Mouse (Mus musculus) neural tube, embryonic 14.5 days (tissue): ENCODE measurements at regions not wholly inside any gene's neighbourhood (a gene's known extent, or its start where the extent isn't known, plus 50 kb on each side); places are given as distances from the start of the nearest gene placed in this dataset.

ENCODE experiments used
- ATAC-seq: fragments of 200-750 bp; cut with Nextera tagmentation; 2 replicates; pipeline ENCODE4 v1.8.0; 2017; ENCODE audit warnings: low read depth, mild to moderate bottlenecking, moderate TSS enrichment, moderate library complexity
- H3K27ac ChIP-seq: fragments of 300-500 bp; sonication (generic); 2 replicates; pipeline ENCODE4 v1.5.1; 2014; ENCODE audit warnings: low read depth, mild to moderate bottlenecking, control low read depth, low read length, moderate library complexity, mixed read lengths
- H3K27me3 ChIP-seq: fragments of 300-500 bp; sonication (generic); 2 replicates; pipeline ENCODE4 v1.6.1; 2014; ENCODE audit warnings: low read length; ENCODE audit not compliant: control insufficient read depth, insufficient read depth
- H3K36me3 ChIP-seq: fragments of 300-500 bp; sonication (generic); 2 replicates; pipeline ENCODE4 v1.6.1; 2014; ENCODE audit warnings: low read length, mixed read lengths; ENCODE audit not compliant: control insufficient read depth, insufficient read depth
- H3K4me1 ChIP-seq: fragments of 300-500 bp; sonication (generic); 2 replicates; pipeline ENCODE4 v1.6.1; 2014; ENCODE audit warnings: low read length; ENCODE audit not compliant: control insufficient read depth, insufficient read depth
- H3K4me2 ChIP-seq: fragments of 300-500 bp; sonication (generic); 2 replicates; pipeline ENCODE4 v1.6.1; 2014; ENCODE audit warnings: mild to moderate bottlenecking, low read depth, low read length, control low read depth
- H3K4me3 ChIP-seq: fragments of 300-500 bp; sonication (generic); 2 replicates; pipeline ENCODE4 v1.5.1; 2014; ENCODE audit warnings: low read depth, low read length, control low read depth, mixed read lengths
- H3K9ac ChIP-seq: fragments of 300-500 bp; sonication (generic); replicated peaks from 2 replicates; pipeline ENCODE4 v1.6.1; 2014; ENCODE audit warnings: low read depth, mild to moderate bottlenecking, control low read depth, low read length, mixed read lengths
- H3K9me3 ChIP-seq: fragments of 300-500 bp; sonication (generic); 2 replicates; pipeline ENCODE4 v1.6.1; 2016; ENCODE audit warnings: low read length; ENCODE audit not compliant: control insufficient read depth
- WGBS: fragments of 180-500 bp; shearing (Covaris S2); extraction: QIAGEN DNeasy Blood & Tissue Kit; methylation state at CpG from one replicate; pipeline ENCODE4 v1.1.7; 2014; 5-methylcytosine and 5-hydroxymethylcytosine counted together

- no peaks in the 10 kb centered on the region for H3K9me3 ChIP-seq
- no peaks in the 10 kb centered on the region for H3K4me1 ChIP-seq
- no peak overlapping the region for H3K4me3 ChIP-seq
- H3K27ac ChIP-seq, result no peak overlapping the region
- ATAC-seq, result no peak
- WGBS, result 97% methylated on average over 4 of the region's 4 CpGs
- no peak overlapping the region for H3K9ac ChIP-seq
- no peaks in the 10 kb centered on the region for H3K36me3 ChIP-seq
- H3K27me3 ChIP-seq, result no peaks in the 10 kb centered on the region
- no peak overlapping the region for H3K4me2 ChIP-seq
These were observed 447.1 kb downstream of the Meis1 start for GRCm38 (mm10) chr11:18571557-18572209.

DNA sequence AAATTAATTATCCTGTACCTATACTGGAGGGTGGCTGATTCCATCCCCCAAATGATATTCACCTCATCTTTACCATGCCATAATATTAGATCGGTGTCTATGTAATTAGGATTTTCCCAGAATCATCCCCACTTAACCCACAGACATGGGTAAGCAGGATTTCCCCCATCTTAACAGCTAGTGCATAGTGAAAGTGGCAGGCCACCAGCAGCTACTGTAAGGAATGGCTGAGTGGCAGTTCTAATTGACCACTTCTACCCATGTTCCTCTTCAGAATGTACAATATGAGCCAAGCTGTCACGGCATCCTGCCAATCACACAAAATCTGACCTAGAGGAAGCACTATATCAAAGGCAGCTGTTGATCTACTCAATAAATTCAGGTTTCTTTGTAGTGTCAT is 455.8 kb downstream of the Meis1 start:
- Histone ChIP-seq H3K9ac (no peak overlapping the region), H3K4me3 (no peak overlapping the region), H3K4me1 (no peaks in the 10 kb centered on the region), H3K9me3 (no peaks in the 10 kb centered on the region), H3K4me2 (no peak overlapping the region), H3K36me3 (no peaks in the 10 kb centered on the region), H3K27ac (no peak overlapping the region), H3K27me3 (no peaks in the 10 kb centered on the region)
- 97% methylated on average over 2 of the region's 2 CpGs for WGBS
- ATAC-seq, result no peak

DNA sequence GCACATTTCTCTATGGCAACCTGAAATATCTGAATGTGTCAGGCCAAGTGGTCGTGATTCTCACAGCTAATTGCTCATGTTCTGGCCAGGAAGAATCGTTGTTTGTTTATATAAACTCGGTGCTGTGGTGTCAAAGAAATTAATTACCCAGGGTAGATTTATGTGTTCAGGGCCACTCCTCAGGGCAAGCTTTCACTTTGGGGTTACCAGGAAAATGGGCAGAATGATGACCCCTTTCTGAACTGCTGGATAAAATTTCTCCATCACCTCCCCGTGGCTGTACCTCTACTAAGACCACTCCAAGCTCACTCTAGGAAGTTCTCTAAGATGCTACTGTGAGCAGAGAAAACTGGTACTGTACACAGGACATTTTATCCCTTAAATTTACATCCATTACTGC is 460.1 kb downstream of the Meis1 start:
- Histone ChIP-seq H3K9me3 (no peaks in the 10 kb centered on the region), H3K4me1 (no peaks in the 10 kb centered on the region), H3K9ac (no peak overlapping the region), H3K36me3 (no peaks in the 10 kb centered on the region), H3K27me3 (no peaks in the 10 kb centered on the region), H3K4me3 (no peak overlapping the region), H3K4me2 (no peak overlapping the region), H3K27ac (no peak overlapping the region)
- no peak for ATAC-seq
- 12% methylated on average over 4 of the region's 4 CpGs for WGBS

- no peak for ATAC-seq
- Histone ChIP-seq H3K9me3 (no peaks in the 10 kb centered on the region), H3K9ac (no peak overlapping the region), H3K27me3 (no peaks in the 10 kb centered on the region), H3K4me3 (no peak overlapping the region), H3K4me2 (no peak overlapping the region), H3K4me1 (no peaks in the 10 kb centered on the region), H3K36me3 (no peaks in the 10 kb centered on the region), H3K27ac (no peak overlapping the region)
- 80% methylated on average over 2 of the region's 2 CpGs for WGBS
These were observed 483.3 kb downstream of the Meis1 start for GRCm38 (mm10) chr11:18535592-18535857.

DNA sequence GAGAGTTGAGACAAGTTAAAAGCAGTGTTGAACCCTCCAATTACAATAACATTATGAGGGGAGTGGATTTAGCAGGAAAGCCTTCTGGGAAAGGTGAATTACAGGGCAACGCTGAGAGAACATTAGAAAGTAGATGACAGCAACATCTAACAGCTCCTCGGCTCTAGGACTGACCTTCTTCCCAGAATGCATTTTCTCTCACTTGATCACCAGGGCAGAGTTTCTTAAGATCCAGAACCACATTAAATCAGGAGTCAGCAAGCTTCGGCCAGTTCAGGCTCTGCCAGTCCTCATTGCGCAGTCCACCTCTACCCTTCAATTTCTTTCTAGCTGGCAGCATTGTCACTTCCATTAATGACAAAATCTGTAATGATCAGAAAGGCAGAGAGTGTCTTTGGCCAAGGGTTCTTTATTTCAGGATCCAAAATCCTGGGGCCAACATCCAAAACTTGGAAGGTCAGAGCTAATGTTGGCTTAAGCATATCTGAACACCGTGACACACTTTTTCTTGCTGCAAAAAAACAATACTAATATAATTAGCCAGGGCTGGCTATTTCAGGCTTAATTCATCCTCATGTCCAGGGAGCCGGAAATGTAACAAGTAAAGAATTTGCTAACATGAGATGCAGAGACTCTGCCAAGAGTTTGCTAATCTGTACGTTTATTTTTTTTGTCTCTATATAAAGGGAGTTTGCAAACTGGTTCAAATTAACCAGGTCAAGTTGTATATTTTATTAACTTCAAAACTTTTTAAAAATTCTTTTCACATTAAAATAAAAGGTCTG is 483.8 kb downstream of the Meis1 start:
- Histone ChIP-seq H3K9me3 (no peaks in the 10 kb centered on the region), H3K4me2 (no peak overlapping the region), H3K4me3 (no peak overlapping the region), H3K9ac (no peak overlapping the region), H3K36me3 (no peaks in the 10 kb centered on the region), H3K4me1 (no peaks in the 10 kb centered on the region), H3K27me3 (no peaks in the 10 kb centered on the region), H3K27ac (no peak overlapping the region)
- WGBS, result 77% methylated on average over 7 of the region's 7 CpGs
- ATAC-seq, result no peak

GRCm38 (mm10) chr11:18531264-18532110 is 487.3 kb downstream of the Meis1 start:
- H3K9ac ChIP-seq, result no peak overlapping the region
- no peak overlapping the region for H3K4me2 ChIP-seq
- H3K36me3 ChIP-seq, result no peaks in the 10 kb centered on the region
- H3K27me3 ChIP-seq, result no peaks in the 10 kb centered on the region
- H3K4me3 ChIP-seq, result no peak overlapping the region
- H3K4me1 ChIP-seq, result no peaks in the 10 kb centered on the region
- H3K9me3 ChIP-seq, result no peaks in the 10 kb centered on the region
- WGBS, result 37% methylated on average over 2 of the region's 2 CpGs
- no peak overlapping the region for H3K27ac ChIP-seq
- ATAC-seq, result no peak

DNA sequence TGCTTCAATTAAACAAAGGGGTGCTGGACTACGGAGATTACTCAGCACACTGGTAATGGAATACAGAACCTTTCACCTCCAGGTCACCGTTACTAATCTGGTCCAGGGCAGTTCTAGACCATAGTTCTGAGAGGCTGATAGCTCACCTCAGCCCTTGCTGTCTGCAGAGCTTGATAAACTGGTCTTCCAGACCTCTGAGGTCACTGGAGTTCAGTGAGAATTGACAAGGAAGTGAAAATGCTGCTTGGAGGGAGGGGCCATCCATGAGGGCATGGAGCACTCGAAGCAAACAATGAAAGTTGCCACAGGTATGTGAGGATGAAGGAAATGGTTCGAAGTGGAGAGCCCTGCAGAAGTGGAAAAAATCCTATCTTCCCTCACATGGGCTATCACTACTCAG is 490.2 kb downstream of the Meis1 start:
- Histone ChIP-seq H3K4me1 (no peaks in the 10 kb centered on the region), H3K36me3 (no peaks in the 10 kb centered on the region), H3K4me2 (no peak overlapping the region), H3K27ac (no peak overlapping the region), H3K9me3 (no peaks in the 10 kb centered on the region), H3K4me3 (no peak overlapping the region), H3K9ac (no peak overlapping the region), H3K27me3 (no peaks in the 10 kb centered on the region)
- 78% methylated on average over 4 of the region's 4 CpGs for WGBS
- no peak for ATAC-seq

DNA sequence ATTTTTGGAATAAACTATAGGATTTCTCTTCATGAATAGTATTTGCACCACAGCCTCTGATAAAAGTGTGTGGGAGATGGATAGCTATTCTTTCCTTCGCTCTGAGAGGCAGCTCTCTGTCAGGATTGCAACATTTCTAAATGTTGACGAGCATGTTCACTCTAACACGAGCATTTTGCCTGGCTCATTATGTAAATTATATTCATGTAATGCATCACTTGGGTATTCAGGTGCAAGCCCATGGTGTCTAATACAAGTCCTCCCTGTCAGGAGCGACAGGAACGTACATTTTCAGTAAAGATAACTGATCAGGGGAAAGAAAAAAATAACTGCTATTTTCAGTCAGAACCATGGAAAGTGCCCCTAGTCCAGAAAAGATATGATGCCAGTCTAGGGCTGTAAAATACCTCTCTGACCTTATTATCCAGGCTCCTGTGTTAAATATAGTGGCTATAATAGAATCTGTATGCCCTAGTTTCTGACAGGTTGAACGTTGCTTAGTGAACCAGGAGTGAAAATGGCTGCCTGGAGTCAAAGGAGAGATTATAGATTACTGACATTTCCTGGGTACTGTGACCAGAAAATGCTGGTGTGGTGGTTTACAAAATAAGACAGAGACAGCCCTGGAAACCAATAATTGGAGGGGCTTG is 523.6 kb downstream of the Meis1 start:
- ATAC-seq, result no peak
- no peaks in the 10 kb centered on the region for H3K9me3 ChIP-seq
- 42% methylated on average over 6 of the region's 6 CpGs for WGBS

DNA sequence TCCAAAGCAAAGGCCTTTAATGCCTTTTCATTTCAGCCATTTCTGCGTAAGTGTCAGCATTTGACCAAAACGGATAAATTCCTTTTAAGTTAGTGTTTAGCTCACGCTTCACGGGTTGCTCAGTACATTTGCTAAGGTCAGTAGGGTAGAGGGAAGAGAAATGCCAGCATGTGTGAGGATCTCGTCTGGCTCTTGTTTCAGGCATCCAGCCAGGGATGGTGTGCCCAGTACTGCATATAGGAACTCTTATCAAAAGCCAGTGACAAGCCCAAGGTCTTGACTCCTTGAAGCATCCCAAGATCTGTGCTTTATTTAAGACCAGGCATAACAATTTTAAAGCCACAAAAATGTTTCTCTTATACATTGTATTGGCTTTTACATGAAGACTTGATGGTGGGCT is 524.8 kb downstream of the Meis1 start:
- ATAC-seq, result no peak
- H3K9ac ChIP-seq, result no peak overlapping the region
- H3K27me3 ChIP-seq, result no peaks in the 10 kb centered on the region
- no peak overlapping the region for H3K4me3 ChIP-seq
- H3K4me1 ChIP-seq, result no peaks in the 10 kb centered on the region
- no peak overlapping the region for H3K4me2 ChIP-seq
- H3K9me3 ChIP-seq, result no peaks in the 10 kb centered on the region
- H3K27ac ChIP-seq, result no peak overlapping the region
- WGBS, result 64% methylated on average over 5 of the region's 5 CpGs
- H3K36me3 ChIP-seq, result no peaks in the 10 kb centered on the region

More for the DNA sequence above, 523.6 kb downstream of the Meis1 start:
- Histone ChIP-seq H3K4me2 (no peak overlapping the region), H3K36me3 (no peaks in the 10 kb centered on the region), H3K27ac (no peak overlapping the region), H3K9ac (no peak overlapping the region), H3K4me3 (no peak overlapping the region), H3K27me3 (no peaks in the 10 kb centered on the region), H3K4me1 (no peaks in the 10 kb centered on the region)
